Mouse (Mus musculus) midbrain, embryonic 16.5 days (tissue): ENCODE measurements around the gene Nipsnap3a. TPM values are rescaled to one million over a fixed set of nuclear protein-coding genes. Genes with fewer than 3 reads are reported as not detected.

ENCODE experiments used
- ATAC-seq: fragments of 200-750 bp; cut with Nextera tagmentation; 2 replicates; pipeline ENCODE4 v1.8.0; 2017; ENCODE audit warnings: moderate TSS enrichment
- H3K27ac ChIP-seq: fragments of 300-500 bp; sonication (generic); 2 replicates; pipeline ENCODE4 v1.5.1; 2014; ENCODE audit warnings: mild to moderate bottlenecking, low read length, mixed read lengths
- H3K27me3 ChIP-seq: fragments of 300-500 bp; sonication (generic); 2 replicates; pipeline ENCODE4 v1.6.1; 2014; ENCODE audit warnings: low read depth, low read length, mixed read lengths; ENCODE audit not compliant: control insufficient read depth, insufficient read depth
- H3K36me3 ChIP-seq: fragments of 300-500 bp; sonication (generic); 2 replicates; pipeline ENCODE4 v1.6.1; 2014; ENCODE audit warnings: mild to moderate bottlenecking, low read length, moderate library complexity, mixed read lengths; ENCODE audit not compliant: control insufficient read depth, insufficient read depth
- H3K4me1 ChIP-seq: fragments of 300-500 bp; sonication (generic); 2 replicates; pipeline ENCODE4 v1.6.1; 2014; ENCODE audit warnings: mild to moderate bottlenecking, low read length, mixed read lengths; ENCODE audit not compliant: control insufficient read depth, insufficient read depth
- H3K4me2 ChIP-seq: fragments of 300-500 bp; sonication (generic); 2 replicates; pipeline ENCODE4 v1.6.1; 2014; ENCODE audit warnings: mild to moderate bottlenecking, low read length, mixed read lengths
- H3K4me3 ChIP-seq: fragments of 300-500 bp; sonication (generic); 2 replicates; pipeline ENCODE4 v1.5.1; 2014; ENCODE audit warnings: low read depth, mild to moderate bottlenecking, low read length, moderate library complexity, mixed read lengths
- H3K9ac ChIP-seq: fragments of 300-500 bp; sonication (generic); 2 replicates; pipeline ENCODE4 v1.6.1; 2014; ENCODE audit warnings: low read depth, low read length, mixed read lengths
- H3K9me3 ChIP-seq: fragments of 300-500 bp; sonication (generic); replicated peaks from 2 replicates; pipeline ENCODE4 v1.6.1; 2014; ENCODE audit warnings: mild to moderate bottlenecking, low read length, mixed read lengths; ENCODE audit not compliant: control insufficient read depth, poor library complexity, severe bottlenecking
- WGBS: fragments of 180-500 bp; shearing (Covaris S2); extraction: QIAGEN DNeasy Blood & Tissue Kit; methylation state at CpG from one replicate; pipeline ENCODE4 v1.1.7; 2014; 5-methylcytosine and 5-hydroxymethylcytosine counted together
- polyA plus RNA-seq: library from polyadenylated mRNA; unstranded; fragments of >200 nt; fragmentation: Nextera tagmentation; extraction: Ambion mirVana; gene quantifications from 2 replicates; pipeline ENCODE4 v1.2.1, GENCODE M21; 2015

Nipsnap3a gene
- polyA plus RNA-seq, 1 experiment from 2014 or later = not detected

DNA sequence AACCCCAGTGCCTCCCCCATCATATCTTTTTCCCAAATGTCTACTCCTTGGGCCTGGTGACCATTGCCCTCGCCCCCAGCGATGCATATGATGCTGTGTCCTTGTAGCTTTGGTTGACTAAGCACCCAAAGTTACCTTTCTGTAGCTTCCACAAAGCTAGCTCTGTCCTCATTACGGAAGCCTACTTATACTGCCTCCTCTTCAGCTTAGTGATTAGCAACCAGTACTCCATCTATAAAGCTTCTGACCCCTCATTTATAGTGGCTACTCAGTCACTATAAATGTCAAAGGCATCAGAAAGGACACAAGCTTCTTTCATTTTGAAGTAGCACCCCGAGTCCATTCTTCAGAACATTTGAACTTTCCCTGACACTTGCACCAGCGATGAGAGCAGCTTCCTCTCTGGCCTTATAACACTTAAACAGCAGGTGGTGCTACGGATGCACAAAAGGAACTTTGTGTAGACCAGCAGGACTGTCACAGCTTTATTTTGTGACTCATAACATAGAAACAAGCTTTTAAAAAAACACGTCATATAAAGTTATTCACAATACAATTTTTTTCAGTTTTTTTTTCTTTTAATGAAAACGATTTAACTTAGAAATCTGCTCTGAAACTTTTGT is 41.4 kb downstream of the Nipsnap3a start:
- Histone ChIP-seq H3K4me1 (no peaks in the 10 kb centered on the region), H3K36me3 (no peaks in the 10 kb centered on the region), H3K27me3 (no peaks in the 10 kb centered on the region), H3K4me3 (no peak overlapping the region), H3K9me3 (0 out of 2 replicates have a peak, but pooled peaks cover 2% of the 10 kb centered on the region), H3K27ac (no peak overlapping the region), H3K4me2 (no peak overlapping the region), H3K9ac (no peak overlapping the region)
- 45% methylated on average over 8 of the region's 8 CpGs for WGBS
- peak; percentile 78; the same call in 1 of the 2 replicates for ATAC-seq

DNA sequence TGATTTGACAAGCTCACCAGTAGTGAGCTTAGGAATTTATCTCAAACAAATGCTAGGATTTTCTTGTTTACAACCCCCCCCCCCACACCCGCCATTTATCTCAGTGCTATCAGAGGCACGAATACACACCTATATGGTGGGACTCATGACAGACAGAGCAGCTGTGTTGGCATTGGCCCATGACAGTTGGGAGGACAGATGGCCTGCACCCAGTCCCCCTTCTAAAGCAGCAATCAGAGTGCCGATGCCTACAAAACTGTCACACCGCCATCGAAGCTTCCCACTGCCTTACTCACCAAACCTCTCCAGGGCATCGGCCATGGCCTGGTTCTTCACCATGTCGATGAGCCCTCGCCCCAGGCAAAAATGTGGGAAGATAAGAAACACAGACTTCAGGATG is 54.7 kb downstream of the Nipsnap3a start:
- no peak overlapping the region for H3K4me3 ChIP-seq
- no peaks in the 10 kb centered on the region for H3K36me3 ChIP-seq
- no peaks in the 10 kb centered on the region for H3K27me3 ChIP-seq
- 89% methylated on average over 8 of the region's 8 CpGs for WGBS
- no peaks in the 10 kb centered on the region for H3K4me1 ChIP-seq
- no peak overlapping the region for H3K4me2 ChIP-seq
- H3K9me3 ChIP-seq = no peaks in the 10 kb centered on the region
- no peak overlapping the region for H3K9ac ChIP-seq
- H3K27ac ChIP-seq = no peak overlapping the region
- ATAC-seq = no peak

DNA sequence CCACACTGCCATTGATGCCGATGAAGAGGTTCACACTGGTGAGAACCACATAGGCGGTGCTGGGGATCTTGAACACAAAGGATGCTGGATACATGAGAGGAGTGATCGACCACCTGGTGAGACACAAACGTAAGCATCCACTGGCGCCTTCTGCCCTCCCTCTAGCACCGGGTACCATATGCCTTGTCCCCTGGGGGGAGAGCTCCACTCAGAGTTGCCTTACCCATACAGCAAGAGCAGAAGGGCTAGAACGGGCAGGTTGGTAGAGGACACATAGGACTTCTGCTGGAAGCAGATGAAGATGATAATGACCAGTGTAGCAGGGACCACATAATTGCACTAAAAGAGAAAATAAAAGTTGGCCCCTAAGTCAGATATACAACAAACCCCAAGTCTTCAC is 56.7 kb downstream of the Nipsnap3a start:
- ATAC-seq = no peak
- Histone ChIP-seq H3K27me3 (no peaks in the 10 kb centered on the region), H3K9me3 (no peaks in the 10 kb centered on the region), H3K4me2 (no peak overlapping the region), H3K27ac (no peak overlapping the region), H3K4me1 (no peaks in the 10 kb centered on the region), H3K9ac (no peak overlapping the region), H3K4me3 (no peak overlapping the region), H3K36me3 (no peaks in the 10 kb centered on the region)
- WGBS = 82% methylated on average over 7 of the region's 7 CpGs

DNA sequence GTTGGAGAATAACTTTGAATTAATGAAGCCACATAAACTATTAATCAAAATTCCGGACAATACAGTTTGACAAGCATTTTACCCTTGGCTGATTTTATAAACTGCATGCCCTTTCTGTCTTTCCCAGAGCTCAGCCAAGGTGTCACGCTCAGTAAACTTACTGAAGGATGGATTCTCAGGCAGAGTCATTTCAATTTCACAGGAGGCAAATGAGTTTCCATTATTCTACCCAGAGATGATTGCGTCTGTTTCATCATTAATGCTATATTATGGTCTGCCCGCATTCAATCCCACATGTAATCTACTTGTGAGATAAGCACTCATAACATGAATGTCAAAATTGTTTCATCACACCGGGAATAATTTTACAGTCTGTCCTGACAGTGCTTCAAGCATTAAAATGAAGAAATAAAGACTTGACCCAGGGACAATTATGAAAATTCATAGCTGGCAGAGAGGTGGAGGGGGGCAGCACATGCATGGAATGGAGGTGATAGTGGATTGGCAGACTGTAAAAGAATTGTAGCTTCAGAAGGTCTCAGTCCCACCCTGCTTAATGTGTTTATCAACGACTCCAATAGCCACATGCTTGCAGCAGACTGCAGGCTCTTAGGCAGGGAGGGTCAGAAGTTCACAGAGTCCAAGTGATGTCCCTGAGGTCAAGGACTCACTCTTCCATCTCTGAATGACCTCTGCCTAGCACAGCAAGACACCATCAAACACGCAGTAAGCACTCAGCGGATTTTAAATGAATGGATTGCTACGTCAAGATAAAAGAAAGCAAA is 57.4 kb downstream of the Nipsnap3a start:
- no peak overlapping the region for H3K27ac ChIP-seq
- WGBS = 44% methylated on average over 9 of the region's 9 CpGs

More for the DNA sequence above, 57.4 kb downstream of the Nipsnap3a start:
- ATAC-seq = peak; percentile 70; the same call in 1 of the 2 replicates
- no peaks in the 10 kb centered on the region for H3K9me3 ChIP-seq
- no peak overlapping the region for H3K4me3 ChIP-seq
- H3K27me3 ChIP-seq = no peaks in the 10 kb centered on the region
- no peak overlapping the region for H3K9ac ChIP-seq
- H3K4me2 ChIP-seq = no peak overlapping the region
- no peaks in the 10 kb centered on the region for H3K4me1 ChIP-seq
- H3K36me3 ChIP-seq = no peaks in the 10 kb centered on the region

Other genes starting within 250 kb of the Nipsnap3a start
- not detected in 2 replicates for gene Olfr275, start 174.7 kb upstream of the Nipsnap3a start, polyA plus RNA-seq
- not detected in 2 replicates for gene Olfr273, start 130.0 kb upstream of the Nipsnap3a start, polyA plus RNA-seq
- gene Olfr272, start 70.1 kb upstream of the Nipsnap3a start, polyA plus RNA-seq = not detected in 2 replicates
- gene Olfr270, start 24.7 kb upstream of the Nipsnap3a start, polyA plus RNA-seq = not detected in 2 replicates
- 186 and 194 TPM in 2 replicates for gene Nipsnap3b, start 22.6 kb downstream of the Nipsnap3a start, polyA plus RNA-seq
- gene Abca1, start 170.6 kb downstream of the Nipsnap3a start, polyA plus RNA-seq = 9.3 and 9.9 TPM in 2 replicates